Comparison of ENCODE assay signal across 8 mouse cellular contexts in the genomic region with DNA sequence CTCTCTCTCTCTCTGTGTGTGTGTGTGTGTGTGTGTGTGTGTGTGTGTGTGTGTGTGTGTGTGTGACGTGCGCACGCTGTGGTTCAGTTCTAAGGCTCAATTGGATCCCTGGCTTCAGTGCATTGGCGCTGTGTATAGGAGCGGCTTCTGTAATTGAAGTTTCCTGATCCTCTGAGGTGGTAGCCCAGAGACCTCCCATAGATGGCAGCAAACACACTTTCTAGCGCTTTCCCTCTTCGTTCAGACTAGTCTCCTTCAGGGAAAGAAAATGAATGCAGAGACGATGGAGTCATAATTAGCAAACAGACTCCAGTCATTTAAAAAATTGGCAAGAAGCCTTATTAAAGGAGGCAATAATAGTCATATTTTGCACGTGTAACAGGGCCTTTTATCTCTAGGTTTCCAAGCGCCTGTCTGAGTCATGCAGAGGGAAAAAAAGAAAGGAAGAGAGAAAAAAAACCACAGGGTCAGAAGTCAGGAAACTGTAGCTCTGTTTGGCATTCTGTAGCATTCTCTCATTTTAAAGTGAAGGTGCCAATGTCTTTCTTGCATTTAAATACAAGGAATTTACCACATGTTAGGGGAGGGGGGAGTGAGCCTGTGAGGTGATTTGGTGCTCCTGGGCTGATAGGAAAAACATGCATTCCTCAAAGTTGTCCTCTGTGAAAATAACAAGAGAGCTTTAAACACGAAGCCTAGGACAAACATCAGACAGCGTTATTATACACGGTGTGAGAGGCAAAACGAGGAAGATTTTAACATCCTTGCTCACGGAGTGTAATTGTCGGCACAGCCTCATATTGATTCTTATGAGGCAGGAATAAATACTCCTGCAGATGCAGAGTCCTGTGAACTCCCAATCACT.
A peak's percentile ranks its signal among the peaks of the same experiment; 100 is the strongest.
DNase-seq lines count a peak whose midpoint lies in the region; ATAC-seq and TF ChIP-seq lines count a peak whose summit lies in the region.

No protein-coding gene starts in this region.

- no peaks in the 10 kb centered on the region for H3K36me3 ChIP-seq in CH12.LX (replicated peaks in 1 of 2; ENCODE audit: control insufficient read depth in 1 of 2, insufficient read depth in 1 of 2, low read length in 1 of 2)
- H3K36me3 ChIP-seq in forebrain, embryonic 12.5 days (replicated peaks), result no peaks in the 10 kb centered on the region
- H3K36me3 ChIP-seq in liver, embryonic 14.5 days (replicated peaks; ENCODE audit: control insufficient read depth, insufficient read depth, low read depth), result no peaks in the 10 kb centered on the region
- no peaks in the 10 kb centered on the region for H3K36me3 ChIP-seq in neural tube, embryonic 12.5 days

- peak; percentile 96 for TF ChIP-seq RAD21 in CH12.LX (IDR thresholded peaks at IDR 0.05; ENCODE audit: low read depth, low read length)

- no peak overlapping the region for H3K4me3 ChIP-seq in CH12.LX (replicated peaks in 1 of 3; ENCODE audit: low read depth in 2 of 3, low read length in 2 of 3, poor library complexity in 1 of 3)
- H3K4me3 ChIP-seq in forebrain, embryonic 12.5 days (replicated peaks), result no peak overlapping the region
- H3K4me3 ChIP-seq in liver, embryonic 14.5 days (ENCODE audit: insufficient read depth in 1 of 2, low read depth in 2 of 2, low read length in 2 of 2), result no peak overlapping the region
- no peak overlapping the region for H3K4me3 ChIP-seq in neural tube, embryonic 12.5 days

- in situ Hi-C loops in CH12.LX (cut with MboI; ENCODE audit: low pct_ligation_motif_present, low pct_unique_long_range_greater_than_20kb, low sequenced_read_pairs), result loop anchor here (10.0 to 25.0 kb wide), 4 partner anchors 226 to 676 kb away; no protein-coding TSS in a partner anchor

- peak overlapping the region; percentile 49; the same call in 1 of the 2 replicates for H3K4me2 ChIP-seq in CH12.LX (ENCODE audit: insufficient read depth, low read depth, poor library complexity, severe bottlenecking)
- no peak overlapping the region for H3K4me2 ChIP-seq in forebrain, embryonic 12.5 days
- H3K4me2 ChIP-seq in liver, embryonic 14.5 days (ENCODE audit: low read depth), result no peak overlapping the region
- peak overlapping the region; percentile 14 for H3K4me2 ChIP-seq in neural tube, embryonic 12.5 days (replicated peaks)

- DNase-seq in CH12.LX (ENCODE audit: extremely low read depth), result peak; percentile 67
- DNase-seq in brain, embryonic 18.5 days (ENCODE audit: low read depth, low spot score), result peak; percentile 75
- peak; percentile 46 to 68 for DNase-seq in heart, postnatal 14 days
- DNase-seq in kidney, postnatal 36 days, result peak; percentile 65 to 78
- DNase-seq in liver, embryonic 14.5 days (ENCODE audit: low read depth in 3 of 3, low spot score in 3 of 3), result peak in 1 of 3 experiments; percentile 9
- peak; percentile 53 for DNase-seq in thymus, postnatal 25 days

- dilution Hi-C loops in CH12.LX (cut with MboI; ENCODE audit: extremely low pct_ligation_motif_present, extremely low pct_unique_long_range_greater_than_20kb, low sequenced_read_pairs), result no loop called here

- TF ChIP-seq POLR2A in CH12.LX (IDR thresholded peaks at IDR 0.05; ENCODE audit: low read depth, low read length), result no peak

- H3K9me3 ChIP-seq in CH12.LX (replicated peaks; ENCODE audit: low read length), result peaks cover 3% of the 10 kb centered on the region
- no peaks in the 10 kb centered on the region for H3K9me3 ChIP-seq in forebrain, embryonic 12.5 days
- H3K9me3 ChIP-seq in liver, embryonic 14.5 days (ENCODE audit: control insufficient read depth, low read length), result no peaks in the 10 kb centered on the region
- no peaks in the 10 kb centered on the region for H3K9me3 ChIP-seq in neural tube, embryonic 12.5 days

- no peaks in the 10 kb centered on the region for H3K79me2 ChIP-seq in CH12.LX (replicated peaks; ENCODE audit: control insufficient read depth, extremely low read depth, insufficient read depth, poor library complexity, severe bottlenecking)

- intact Hi-C loops in heart, postnatal 14 days (cut with DNase I), result loop anchor here (2.0 to 10.0 kb wide), 4 partner anchors 274 to 694 kb away; a partner anchor contains a TSS

- H3K27ac ChIP-seq in CH12.LX (ENCODE audit: insufficient read depth, low read depth), result no peak overlapping the region
- no peak overlapping the region for H3K27ac ChIP-seq in forebrain, embryonic 12.5 days
- H3K27ac ChIP-seq in liver, embryonic 14.5 days, result no peak overlapping the region
- H3K27ac ChIP-seq in neural tube, embryonic 12.5 days, result no peak overlapping the region

- ATAC-seq in forebrain, embryonic 12.5 days (ENCODE audit: low FRiP score), result peak; percentile 92
- ATAC-seq in liver, embryonic 14.5 days (ENCODE audit: insufficient read depth), result no peak
- ATAC-seq in neural tube, embryonic 12.5 days (ENCODE audit: low FRiP score, low read depth), result peak; percentile 91

- no peak overlapping the region for H3K9ac ChIP-seq in CH12.LX (ENCODE audit: insufficient read depth, low read depth)
- H3K9ac ChIP-seq in forebrain, embryonic 12.5 days, result no peak overlapping the region
- H3K9ac ChIP-seq in liver, embryonic 14.5 days (replicated peaks), result no peak overlapping the region
- no peak overlapping the region for H3K9ac ChIP-seq in neural tube, embryonic 12.5 days

- H3K27me3 ChIP-seq in CH12.LX (replicated peaks), result no peaks in the 10 kb centered on the region
- H3K27me3 ChIP-seq in forebrain, embryonic 12.5 days, result no peaks in the 10 kb centered on the region; the same call in 1 of the 2 replicates
- H3K27me3 ChIP-seq in liver, embryonic 14.5 days (ENCODE audit: control insufficient read depth, insufficient read depth, low read length), result no peaks in the 10 kb centered on the region
- no peaks in the 10 kb centered on the region for H3K27me3 ChIP-seq in neural tube, embryonic 12.5 days (replicated peaks)

- no peak for TF ChIP-seq EP300 in CH12.LX (IDR thresholded peaks at IDR 0.05; ENCODE audit: low read length)
- TF ChIP-seq EP300 in liver, embryonic 14.5 days (IDR thresholded peaks at IDR 0.05; ENCODE audit: low read depth), result no peak

- WGBS in forebrain, embryonic 12.5 days, result 19% methylated on average over 16 of the region's 16 CpGs
- 18% methylated on average over 16 of the region's 16 CpGs for whole genome bisulfite sequencing in liver, embryonic 14.5 days (ENCODE audit: insufficient replicate concordance)
- WGBS in neural tube, embryonic 12.5 days, result 24% methylated on average over 16 of the region's 16 CpGs

- H3K4me1 ChIP-seq in CH12.LX (ENCODE audit: control insufficient read depth in 1 of 2, insufficient read depth in 2 of 2), result peaks cover 0 to 15% of the 10 kb centered on the region in 2 experiments; a peak in 2 of 4 replicates
- H3K4me1 ChIP-seq in forebrain, embryonic 12.5 days, result peaks cover 12% of the 10 kb centered on the region
- H3K4me1 ChIP-seq in liver, embryonic 14.5 days (replicated peaks; ENCODE audit: control insufficient read depth in 2 of 2, insufficient read depth in 2 of 2, low read length in 1 of 2), result no peaks in the 10 kb centered on the region
- H3K4me1 ChIP-seq in neural tube, embryonic 12.5 days, result peaks cover 5% of the 10 kb centered on the region; the same call in 1 of the 2 replicates

- TF ChIP-seq CTCF in CH12.LX (conservative IDR thresholded peaks at IDR 0.05 in 1 of 2, IDR thresholded peaks at IDR 0.05 in 1 of 2; ENCODE audit: low read depth in 2 of 2, low read length in 2 of 2), result peak; percentile 27 to 91; a peak in 2 of 4 replicates
- peak; percentile 47 for TF ChIP-seq CTCF in liver, embryonic 14.5 days (IDR thresholded peaks at IDR 0.05; ENCODE audit: low read depth)

TF ChIP-seq in CH12.LX, 34 proteins besides CTCF, POLR2A, EP300 and RAD21:
- TF ChIP-seq GABPA (IDR thresholded peaks at IDR 0.05; ENCODE audit: insufficient replicate concordance, low read depth, low read length) (no peak), ZC3H11A (IDR thresholded peaks at IDR 0.05; ENCODE audit: low read depth, low read length) (peak; percentile 86), ZKSCAN1 (IDR thresholded peaks at IDR 0.05; ENCODE audit: borderline replicate concordance, low read depth, low read length) (no peak), JUND (conservative IDR thresholded peaks at IDR 0.05; ENCODE audit: low read depth, low read length) (0 out of 2 replicates have a peak, but pooled peaks have one; percentile 32), SIN3A (IDR thresholded peaks at IDR 0.05; ENCODE audit: low read length) (no peak), TCF12 (IDR thresholded peaks at IDR 0.05; ENCODE audit: low read depth, low read length) (0 out of 2 replicates have a peak, but pooled peaks have one; percentile 30), JUN (IDR thresholded peaks at IDR 0.05; ENCODE audit: insufficient read depth, low read depth, low read length) (no peak), HCFC1 (IDR thresholded peaks at IDR 0.05; ENCODE audit: low read depth, low read length) (no peak), TBP (conservative IDR thresholded peaks at IDR 0.05; ENCODE audit: low read depth, low read length) (no peak), MAFK (IDR thresholded peaks at IDR 0.05; ENCODE audit: insufficient replicate concordance, low read length) (no peak), ZMIZ1 (IDR thresholded peaks at IDR 0.05; ENCODE audit: low read depth, low read length) (no peak), MAX (IDR thresholded peaks at IDR 0.05; ENCODE audit: low read length) (no peak; the same call in 1 of the 2 replicates), MXI1 (IDR thresholded peaks at IDR 0.05; ENCODE audit: low read depth, low read length) (no peak), IRF4 (IDR thresholded peaks at IDR 0.05; ENCODE audit: low read depth, low read length) (peak; percentile 58; the same call in 1 of the 2 replicates), MAZ (IDR thresholded peaks at IDR 0.05; ENCODE audit: low read depth, low read length) (no peak), SMC3 (IDR thresholded peaks at IDR 0.05; ENCODE audit: low read depth, low read length) (peak; percentile 93), MEF2A (IDR thresholded peaks at IDR 0.05; ENCODE audit: borderline replicate concordance, low read depth, low read length) (peak; percentile 31; the same call in 1 of the 2 replicates), BHLHE40 (IDR thresholded peaks at IDR 0.05; ENCODE audit: low read depth, low read length) (no peak), NRF1 (IDR thresholded peaks at IDR 0.05; ENCODE audit: low read depth, low read length) (no peak)

Comparison
In these comparisons a context has a peak if more than half of its experiments do, and no peak if none do; other contexts are left out.
1. H3K4me2 ChIP-seq: peak in CH12.LX (single experiment) and neural tube, embryonic 12.5 days (single experiment); none in forebrain, embryonic 12.5 days (single experiment) and liver, embryonic 14.5 days (single experiment).